Mouse (Mus musculus) MEL (cell line): ENCODE measurements around the gene Tgds. TPM values are rescaled to one million over a fixed set of nuclear protein-coding genes. Genes with fewer than 3 reads are reported as not detected.

Experiments used
- DNase-seq: peaks from one replicate; pipeline ENCODE4 v3.0.0; 2011; ENCODE audit warnings: low read depth, low spot score
- H3K27ac ChIP-seq: 2 replicates; pipeline ENCODE4 v1.5.1; 2012; ENCODE audit warnings: low read depth, mild to moderate bottlenecking, control low read depth, low read length, moderate library complexity; ENCODE audit not compliant: control insufficient read depth
- H3K27me3 ChIP-seq, 2 experiments: fragments of 150-350 bp in 1 of 2; sonication (generic) in 1 of 2; 2 replicates each; pipeline ENCODE4 v1.6.1; 2012; ENCODE audit warnings: low read length in 2 of 2, mild to moderate bottlenecking in 2 of 2, improper control_type of control experiment in 1 of 2, moderate library complexity in 1 of 2; ENCODE audit not compliant: insufficient read depth in 2 of 2, control insufficient read depth in 1 of 2
- H3K36me3 ChIP-seq, 2 experiments: 2 replicates each; pipeline ENCODE4 v1.6.1; 2012 to 2014; ENCODE audit warnings: low read length in 2 of 2, improper control_type of control experiment in 1 of 2, inconsistent platforms in 1 of 2, mild to moderate bottlenecking in 1 of 2; ENCODE audit not compliant: insufficient read depth in 2 of 2, control insufficient read depth in 1 of 2
- H3K4me1 ChIP-seq, 2 experiments: fragments of 150-350 bp in 1 of 2; sonication (generic) in 1 of 2; 2 replicates each; pipeline ENCODE4 v1.6.1; 2012; ENCODE audit warnings: low read length in 2 of 2, improper control_type of control experiment in 1 of 2, mild to moderate bottlenecking in 1 of 2; ENCODE audit not compliant: insufficient read depth in 2 of 2, control insufficient read depth in 1 of 2
- H3K4me3 ChIP-seq, 2 experiments: fragments of 150-350 bp in 1 of 2; sonication (generic) in 1 of 2; 2 replicates each; pipeline ENCODE4 v1.5.1; 2012; ENCODE audit warnings: low read depth in 2 of 2, low read length in 2 of 2, mild to moderate bottlenecking in 2 of 2, moderate library complexity in 2 of 2, control low read depth in 1 of 2, improper control_type of control experiment in 1 of 2; ENCODE audit not compliant: control insufficient read depth in 1 of 2, insufficient read depth in 1 of 2
- H3K79me2 ChIP-seq: 2 replicates; pipeline ENCODE4 v1.6.1; 2012; ENCODE audit warnings: mild to moderate bottlenecking, low read length, moderate library complexity; ENCODE audit not compliant: control insufficient read depth, poor library complexity, insufficient read depth
- H3K9ac ChIP-seq: 2 replicates; pipeline ENCODE4 v1.6.1; 2012; ENCODE audit warnings: low read depth, mild to moderate bottlenecking, control low read depth, low read length, moderate library complexity; ENCODE audit not compliant: control insufficient read depth, poor library complexity, severe bottlenecking
- H3K9me3 ChIP-seq: fragments of 150-350 bp; sonication (generic); replicated peaks from 2 replicates; pipeline ENCODE4 v1.6.1; 2012; ENCODE audit warnings: mild to moderate bottlenecking, low read length, improper control_type of control experiment, moderate library complexity; ENCODE audit not compliant: insufficient read depth
- BHLHE40 ChIP-seq: IDR thresholded peaks from 2 replicates; pipeline ENCODE4 v1.6.1; 2012; ENCODE audit warnings: low read depth, mild to moderate bottlenecking, inconsistent platforms, low read length, improper control_type of control experiment, borderline replicate concordance
- CHD1 ChIP-seq: IDR thresholded peaks from 2 replicates; pipeline ENCODE4 v1.6.1; 2012; ENCODE audit warnings: low read depth, mild to moderate bottlenecking, inconsistent platforms, low read length, improper control_type of control experiment
- CTCF ChIP-seq, 3 experiments: IDR thresholded peaks in 2 of 3; conservative IDR thresholded peaks in 1 of 3; 2 replicates each; pipeline ENCODE4 v1.5.1; 2011 to 2012; ENCODE audit warnings: low read length in 3 of 3, low read depth in 2 of 3, mild to moderate bottlenecking in 2 of 3, improper control_type of control experiment in 1 of 3, inconsistent platforms in 1 of 3, mixed read lengths in 1 of 3, moderate library complexity in 1 of 3; ENCODE audit not compliant: control insufficient read depth in 1 of 3, insufficient read depth in 1 of 3, poor library complexity in 1 of 3, severe bottlenecking in 1 of 3
- E2F4 ChIP-seq: IDR thresholded peaks from 2 replicates; pipeline ENCODE4 v1.6.1; 2011; ENCODE audit warnings: low read depth, low read length, improper control_type of control experiment, borderline replicate concordance
- ETS1 ChIP-seq: IDR thresholded peaks from 2 replicates; pipeline ENCODE4 v1.6.1; 2012; ENCODE audit warnings: low read depth, mild to moderate bottlenecking, inconsistent platforms, low read length, improper control_type of control experiment, moderate library complexity
- GABPA ChIP-seq: IDR thresholded peaks from 2 replicates; pipeline ENCODE4 v1.6.1; 2012; ENCODE audit warnings: low read depth, mild to moderate bottlenecking, inconsistent platforms, low read length, improper control_type of control experiment, moderate library complexity
- HCFC1 ChIP-seq: IDR thresholded peaks from 2 replicates; pipeline ENCODE4 v1.6.1; 2012; ENCODE audit warnings: low read depth, mild to moderate bottlenecking, inconsistent platforms, low read length, improper control_type of control experiment, moderate library complexity
- JUND ChIP-seq: IDR thresholded peaks from 2 replicates; pipeline ENCODE4 v1.6.1; 2011; ENCODE audit warnings: low read depth, mild to moderate bottlenecking, improper control_type of control experiment, low read length
- KAT2A ChIP-seq: conservative IDR thresholded peaks from 2 replicates; pipeline ENCODE4 v1.6.1; 2012; ENCODE audit warnings: low read depth, low read length, improper control_type of control experiment, inconsistent platforms
- MAFK ChIP-seq: IDR thresholded peaks from 2 replicates; pipeline ENCODE4 v1.6.1; 2011; ENCODE audit warnings: low read depth, mild to moderate bottlenecking, low read length, improper control_type of control experiment, borderline replicate concordance
- MAZ ChIP-seq: IDR thresholded peaks from 2 replicates; pipeline ENCODE4 v1.6.1; 2012; ENCODE audit warnings: low read depth, mild to moderate bottlenecking, inconsistent platforms, low read length, improper control_type of control experiment
- MEF2A ChIP-seq: IDR thresholded peaks from 2 replicates; pipeline ENCODE4 v1.6.1; 2014; ENCODE audit warnings: low read depth, mild to moderate bottlenecking, inconsistent platforms, low read length, improper control_type of control experiment; ENCODE audit not compliant: poor library complexity, insufficient replicate concordance, severe bottlenecking; ENCODE audit errors: extremely low read depth
- MYB ChIP-seq: IDR thresholded peaks from 2 replicates; pipeline ENCODE4 v1.6.1; 2011; ENCODE audit warnings: mild to moderate bottlenecking, low read depth, low read length, improper control_type of control experiment
- POLR2A ChIP-seq, 2 experiments: IDR thresholded peaks; 2 replicates each; pipeline ENCODE4 v1.6.1; 2011 to 2012; ENCODE audit warnings: low read length in 2 of 2, mild to moderate bottlenecking in 2 of 2, control low read depth in 1 of 2, improper control_type of control experiment in 1 of 2, low read depth in 1 of 2, moderate library complexity in 1 of 2; ENCODE audit not compliant: control insufficient read depth in 1 of 2, insufficient read depth in 1 of 2, poor library complexity in 1 of 2
- RAD21 ChIP-seq: IDR thresholded peaks from 2 replicates; pipeline ENCODE4 v1.6.1; 2011; ENCODE audit warnings: mild to moderate bottlenecking, low read depth, low read length, improper control_type of control experiment
- RCOR1 ChIP-seq: IDR thresholded peaks from 2 replicates; pipeline ENCODE4 v1.6.1; 2012; ENCODE audit warnings: low read depth, mild to moderate bottlenecking, inconsistent platforms, low read length, improper control_type of control experiment
- SIN3A ChIP-seq: IDR thresholded peaks from 2 replicates; pipeline ENCODE4 v1.6.1; 2012; ENCODE audit warnings: low read length, improper control_type of control experiment, inconsistent platforms
- SMC3 ChIP-seq: IDR thresholded peaks from 2 replicates; pipeline ENCODE4 v1.6.1; 2011; ENCODE audit warnings: low read depth, low read length, improper control_type of control experiment
- TAL1 ChIP-seq: IDR thresholded peaks from 2 replicates; pipeline ENCODE4 v1.6.1; 2012; ENCODE audit warnings: mild to moderate bottlenecking, inconsistent platforms, low read length, moderate library complexity, mixed read lengths
- TBP ChIP-seq: IDR thresholded peaks from 2 replicates; pipeline ENCODE4 v1.8.0; 2011; ENCODE audit warnings: low read depth, low read length, improper control_type of control experiment
- TCF12 ChIP-seq: IDR thresholded peaks from 2 replicates; pipeline ENCODE4 v1.6.1; 2014; ENCODE audit warnings: low read depth, mild to moderate bottlenecking, inconsistent platforms, low read length, improper control_type of control experiment, moderate library complexity
- USF2 ChIP-seq, 2 experiments: IDR thresholded peaks; 2 replicates each; pipeline ENCODE4 v1.6.1; 2011 to 2012; ENCODE audit warnings: improper control_type of control experiment in 2 of 2, low read length in 2 of 2, borderline replicate concordance in 1 of 2, inconsistent platforms in 1 of 2, low read depth in 1 of 2, mild to moderate bottlenecking in 1 of 2; ENCODE audit not compliant: insufficient read depth in 1 of 2
- ZC3H11A ChIP-seq: IDR thresholded peaks from 2 replicates; pipeline ENCODE4 v1.6.1; 2012; ENCODE audit warnings: low read depth, mild to moderate bottlenecking, inconsistent platforms, low read length, improper control_type of control experiment
- ZKSCAN1 ChIP-seq: IDR thresholded peaks from 2 replicates; pipeline ENCODE4 v1.6.1; 2012; ENCODE audit warnings: low read depth, mild to moderate bottlenecking, inconsistent platforms, low read length, improper control_type of control experiment, moderate library complexity
- polyA plus RNA-seq, 2 experiments: library from polyadenylated mRNA; stranded (reverse) in 1 of 2; unstranded in 1 of 2; fragments of >175 nt in 1 of 2; fragments of >200 nt in 1 of 2; gene quantifications; 2 replicates each; pipeline versions ENCODE4 v1.2.1 to v1.2.4; 2012; ENCODE audit warnings: low replicate concordance in 2 of 2, low read depth in 1 of 2; ENCODE audit not compliant: insufficient read length in 2 of 2, insufficient read depth in 1 of 2, missing spikeins in 1 of 2
- total RNA-seq: library from RNA; depleted of rRNA; stranded (reverse); fragments of 300-350 nt; gene quantifications from 2 replicates; pipeline ENCODE4 v1.2.3, GENCODE M21; 2012

Tgds gene
- total and polyA plus RNA-seq, 3 experiments = 11.3 to 13.4 TPM; not detected in 1

DNA sequence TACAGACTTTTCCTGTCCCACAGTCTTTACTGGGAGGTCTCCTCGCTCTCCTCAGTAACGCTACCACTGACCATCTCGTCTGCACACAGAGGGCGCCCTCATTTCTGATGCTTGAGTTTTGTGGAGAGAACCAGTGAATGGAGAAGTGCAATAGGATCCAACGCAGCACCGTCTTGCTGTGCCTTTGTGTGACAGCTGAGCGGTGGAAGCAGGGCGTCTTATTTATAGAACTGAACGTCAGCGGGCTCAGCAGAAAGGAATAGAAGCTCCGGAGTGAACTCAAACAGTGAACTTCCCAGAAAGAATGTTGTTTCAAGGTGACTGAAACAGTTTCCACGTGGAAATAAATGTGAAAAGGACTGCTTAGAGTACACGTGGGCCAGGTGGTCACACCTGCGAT lies 30.1 kb upstream of the Tgds start:
- no peak overlapping the region for H3K9ac ChIP-seq
- no peaks in the 10 kb centered on the region for H3K36me3 ChIP-seq
- no peak overlapping the region for H3K27ac ChIP-seq
- no peak for DNase-seq
- TF ChIP-seq MAFK (no peak), JUND (no peak), BHLHE40 (no peak), TCF12 (no peak), CTCF (IDR thresholded peaks at IDR 0.05 in 2 of 3, conservative IDR thresholded peaks at IDR 0.05 in 1 of 3; ENCODE audit: control insufficient read depth in 1 of 3, insufficient read depth in 1 of 3, low read depth in 2 of 3, low read length in 3 of 3, poor library complexity in 1 of 3, severe bottlenecking in 1 of 3) (no peak), MEF2A (no peak), ZC3H11A (no peak), TBP (no peak), SIN3A (no peak), POLR2A (IDR thresholded peaks at IDR 0.05; ENCODE audit: control insufficient read depth in 1 of 2, insufficient read depth in 1 of 2, low read depth in 1 of 2, low read length in 2 of 2, poor library complexity in 1 of 2) (no peak), KAT2A (no peak), USF2 (IDR thresholded peaks at IDR 0.05; ENCODE audit: borderline replicate concordance in 1 of 2, insufficient read depth in 1 of 2, low read depth in 1 of 2, low read length in 2 of 2) (no peak), CHD1 (no peak)
- no peaks in the 10 kb centered on the region for H3K27me3 ChIP-seq
- no peaks in the 10 kb centered on the region for H3K9me3 ChIP-seq
- no peaks in the 10 kb centered on the region for H3K79me2 ChIP-seq
- H3K4me1 ChIP-seq = no peaks in the 10 kb centered on the region
- no peak overlapping the region for H3K4me3 ChIP-seq

- TF ChIP-seq MYB = no peak
- TF ChIP-seq MAZ = no peak
- TF ChIP-seq TCF12 = no peak
- TF ChIP-seq SIN3A = no peak
- no peak for TF ChIP-seq ZC3H11A
- no peak for TF ChIP-seq ETS1
- no peak for TF ChIP-seq JUND
- no peak for TF ChIP-seq RAD21
- no peak for TF ChIP-seq GABPA
- no peak for TF ChIP-seq RCOR1
- TF ChIP-seq MEF2A = no peak
- TF ChIP-seq E2F4 = no peak
- no peak for TF ChIP-seq SMC3
- TF ChIP-seq ZKSCAN1 = no peak
- no peak for TF ChIP-seq HCFC1
- TF ChIP-seq TAL1 = no peak
- TF ChIP-seq MAFK = no peak
- no peak for TF ChIP-seq KAT2A
- TF ChIP-seq, all 39 proteins: peak for 0
- H3K79me2 ChIP-seq = no peaks in the 10 kb centered on the region
- H3K27ac ChIP-seq = no peak overlapping the region
- no peaks in the 10 kb centered on the region for H3K27me3 ChIP-seq
- DNase-seq = no peak
- H3K4me1 ChIP-seq = no peaks in the 10 kb centered on the region
- H3K9ac ChIP-seq = no peak overlapping the region
- H3K4me3 ChIP-seq = no peak overlapping the region
- no peaks in the 10 kb centered on the region for H3K9me3 ChIP-seq
- no peaks in the 10 kb centered on the region for H3K36me3 ChIP-seq
These were observed 29.2 kb upstream of the Tgds start for GRCm38 (mm10) chr14:118161751-118162150.
